Comparison of ENCODE assay signal across 14 mouse cellular contexts in the genomic region with DNA sequence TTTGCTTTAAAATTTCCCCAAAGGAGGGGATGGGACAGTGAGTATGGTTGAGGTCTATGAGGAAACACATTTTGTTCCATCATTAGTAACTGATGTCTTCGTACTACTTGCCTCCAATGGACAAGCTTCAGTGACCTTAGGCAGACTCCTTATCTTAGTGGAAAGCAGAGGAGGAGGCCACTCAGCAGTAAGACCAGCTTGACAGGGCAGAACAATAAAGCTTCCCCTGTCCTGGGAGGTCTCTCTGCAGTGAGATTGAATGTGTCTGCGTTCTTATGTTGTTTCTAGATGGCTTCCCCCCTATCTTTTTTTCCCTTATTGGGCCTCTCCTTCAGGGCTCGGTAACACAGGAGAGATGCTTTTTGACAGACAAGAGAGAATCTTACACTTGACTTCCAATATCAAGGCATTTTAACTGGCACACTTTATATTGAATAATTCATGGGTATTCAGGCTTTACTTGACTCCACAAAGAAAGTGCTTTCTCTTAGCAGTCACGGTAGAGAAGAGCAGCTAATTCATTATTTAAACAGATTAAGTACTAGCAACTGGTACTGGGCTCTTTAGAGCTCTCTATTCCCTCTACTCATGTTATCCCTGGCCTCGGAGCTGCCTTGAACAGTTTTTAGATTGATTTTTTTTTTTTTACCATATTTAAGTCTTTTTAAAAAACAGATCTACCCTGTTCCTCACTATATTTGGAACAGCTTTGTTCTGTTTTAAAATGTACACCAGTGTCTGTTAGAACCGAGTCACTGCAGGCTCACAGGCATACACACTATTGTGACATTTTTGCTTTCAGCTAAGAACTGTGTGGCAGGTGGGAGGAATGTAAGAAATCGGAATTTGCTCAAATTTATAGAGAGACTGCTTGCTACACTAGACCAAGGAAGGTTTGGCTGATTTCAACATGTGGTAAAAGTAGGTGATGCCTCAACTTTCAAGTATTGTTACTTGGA.
DNase-seq lines count a peak whose midpoint lies in the region; ATAC-seq and TF ChIP-seq lines count a peak whose summit lies in the region.
"Had no signal": no experiment of that assay in that cellular context is flagged by ENCODE, and none has a peak within 500 bp of the region (broad histone marks: within the 10 kb centered on the region; RNA-seq: fewer than 3 reads in every experiment).

No protein-coding gene starts in this region.

- H3K4me3 ChIP-seq in kidney, postnatal 0 days (replicated peaks; ENCODE audit: low read depth, low read length): no peak overlapping the region
- H3K4me3 ChIP-seq in cortical plate, adult 2 months (ENCODE audit: insufficient read depth, low read length): no peak overlapping the region
- H3K4me3 ChIP-seq in hindbrain, embryonic 13.5 days: no peak overlapping the region
- H3K4me3 ChIP-seq in midbrain, embryonic 15.5 days: no peak overlapping the region
- H3K4me3 ChIP-seq: heart, embryonic 13.5 days; liver, embryonic 12.5 days had no signal

- TF ChIP-seq POLR2A in cortical plate, adult 2 months (IDR thresholded peaks at IDR 0.05; ENCODE audit: extremely low read depth, insufficient read depth, low read length): no peak

- ATAC-seq in kidney, postnatal 0 days (replicated peaks; ENCODE audit: low FRiP score, low read depth): no peak
- peak; percentile 83 for ATAC-seq in hindbrain, embryonic 13.5 days (ENCODE audit: low FRiP score)
- ATAC-seq in midbrain, embryonic 15.5 days (replicated peaks): peak; percentile 91
- ATAC-seq: liver, embryonic 12.5 days had no signal

- no peak for TF ChIP-seq CTCF in kidney, postnatal 0 days (IDR thresholded peaks at IDR 0.05; ENCODE audit: low read depth)
- TF ChIP-seq CTCF in cortical plate, adult 2 months (IDR thresholded peaks at IDR 0.05; ENCODE audit: extremely low read depth, insufficient read depth, low read length): no peak

- H3K9ac ChIP-seq in kidney, postnatal 0 days (ENCODE audit: low read depth, low read length): no peak overlapping the region
- H3K9ac ChIP-seq in hindbrain, embryonic 13.5 days: no peak overlapping the region
- no peak overlapping the region for H3K9ac ChIP-seq in midbrain, embryonic 15.5 days
- H3K9ac ChIP-seq: heart, embryonic 13.5 days; liver, embryonic 12.5 days had no signal

- no peak overlapping the region for H3K4me2 ChIP-seq in kidney, postnatal 0 days (ENCODE audit: low read length)
- H3K4me2 ChIP-seq in hindbrain, embryonic 13.5 days: no peak overlapping the region
- H3K4me2 ChIP-seq in midbrain, embryonic 15.5 days: no peak overlapping the region
- H3K4me2 ChIP-seq: heart, embryonic 13.5 days; liver, embryonic 12.5 days had no signal

- no peaks in the 10 kb centered on the region for H3K4me1 ChIP-seq in kidney, postnatal 0 days (replicated peaks; ENCODE audit: insufficient read depth, low read length)
- H3K4me1 ChIP-seq in cortical plate, adult 2 months (ENCODE audit: control insufficient read depth, insufficient read depth, low read length): peaks cover 2% of the 10 kb centered on the region; the same call in 1 of the 2 replicates
- H3K4me1 ChIP-seq in hindbrain, embryonic 13.5 days (replicated peaks): no peaks in the 10 kb centered on the region
- peaks cover 5% of the 10 kb centered on the region; the same call in 1 of the 2 replicates for H3K4me1 ChIP-seq in midbrain, embryonic 15.5 days
- H3K4me1 ChIP-seq: heart, embryonic 13.5 days; liver, embryonic 12.5 days had no signal

- DNase-seq in kidney, postnatal 0 days (ENCODE audit: low spot score): peak; percentile 4
- DNase-seq in kidney, adult 11 months: no peak
- no peak for DNase-seq in liver
- DNase-seq in heart, adult 18-20 months: no peak
- DNase-seq: cerebellum, postnatal 14 days; gastrocnemius, postnatal 10 days; kidney, postnatal 14 days; lung, postnatal 10 days had no signal

- H3K27me3 ChIP-seq in kidney, postnatal 0 days (ENCODE audit: insufficient read depth, low read length): no peaks in the 10 kb centered on the region
- no peaks in the 10 kb centered on the region for H3K27me3 ChIP-seq in hindbrain, embryonic 13.5 days
- H3K27me3 ChIP-seq in midbrain, embryonic 15.5 days (replicated peaks): no peaks in the 10 kb centered on the region
- H3K27me3 ChIP-seq: CH12.LX; heart, embryonic 13.5 days; liver, embryonic 12.5 days had no signal

- H3K36me3 ChIP-seq in kidney, postnatal 0 days (ENCODE audit: insufficient read depth, low read length): no peaks in the 10 kb centered on the region
- H3K36me3 ChIP-seq in hindbrain, embryonic 13.5 days: no peaks in the 10 kb centered on the region
- H3K36me3 ChIP-seq in midbrain, embryonic 15.5 days (replicated peaks): no peaks in the 10 kb centered on the region
- H3K36me3 ChIP-seq: heart, embryonic 13.5 days; liver, embryonic 12.5 days had no signal

- no peak overlapping the region for H3K27ac ChIP-seq in kidney, postnatal 0 days
- peak overlapping the region; percentile 59; the same call in 1 of the 2 replicates for H3K27ac ChIP-seq in cortical plate, adult 2 months (ENCODE audit: insufficient read depth, low read length)
- H3K27ac ChIP-seq in hindbrain, embryonic 13.5 days: no peak overlapping the region
- H3K27ac ChIP-seq in midbrain, embryonic 15.5 days: no peak overlapping the region
- H3K27ac ChIP-seq: heart, embryonic 13.5 days; liver, embryonic 12.5 days had no signal

- 49% methylated on average over 7 of the region's 7 CpGs for WGBS in kidney, postnatal 0 days
- WGBS in hindbrain, embryonic 13.5 days: 33% methylated on average over 7 of the region's 7 CpGs
- 15% methylated on average over 7 of the region's 7 CpGs for WGBS in midbrain, embryonic 15.5 days

- no peaks in the 10 kb centered on the region for H3K9me3 ChIP-seq in kidney, postnatal 0 days (replicated peaks; ENCODE audit: low read length)
- H3K9me3 ChIP-seq in hindbrain, embryonic 13.5 days: no peaks in the 10 kb centered on the region
- H3K9me3 ChIP-seq in midbrain, embryonic 15.5 days: no peaks in the 10 kb centered on the region
- H3K9me3 ChIP-seq: heart, embryonic 13.5 days; liver, embryonic 12.5 days had no signal
